Mouse (Mus musculus): Measurements from ENCODE around the gene Shmt2.

DNA sequence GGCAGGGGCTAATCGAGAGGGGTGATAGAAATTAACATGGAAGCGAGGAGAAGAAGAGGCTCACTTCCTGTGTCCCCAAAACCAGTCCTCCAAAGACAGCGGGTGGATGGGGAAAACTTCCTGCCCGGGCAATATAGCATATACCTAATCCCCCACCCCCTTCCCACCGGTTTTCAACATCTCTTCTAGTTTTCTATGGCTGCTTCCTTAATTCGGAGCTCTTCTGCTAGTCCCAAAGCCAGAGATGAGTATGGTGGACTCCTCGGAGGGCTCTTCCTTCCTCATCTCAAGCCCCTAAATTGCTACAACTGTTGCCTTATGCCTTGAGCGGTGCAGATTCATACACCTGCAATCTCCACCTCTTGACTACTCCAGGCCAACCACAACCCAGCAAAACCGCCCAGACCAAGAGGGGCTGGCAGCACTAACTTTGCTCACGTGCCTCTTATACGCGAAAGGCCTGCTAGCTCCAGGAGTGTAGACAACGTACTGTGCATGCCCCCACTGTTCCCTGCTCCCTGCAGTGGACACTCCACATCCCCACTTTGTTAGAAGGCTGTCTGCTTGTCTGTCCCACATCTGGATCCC is 8.0 kb downstream of the Shmt2 start:
- TF ChIP-seq USF1 (IDR thresholded peaks at IDR 0.05; ENCODE audit: low read depth): no peak
- TF ChIP-seq POLR2A (IDR thresholded peaks at IDR 0.05; ENCODE audit: insufficient read length, low read depth): no peak
- TF ChIP-seq MAX (IDR thresholded peaks at IDR 0.05; ENCODE audit: low read depth): no peak
- no peak for TF ChIP-seq POLR2AphosphoS2 (IDR thresholded peaks at IDR 0.05; ENCODE audit: insufficient read length, low read depth)
